Mouse (Mus musculus) urinary bladder, postnatal 14 days (tissue): ENCODE data around the gene Ttc32.

Experiments used
- DNase-seq: peaks from one replicate; pipeline ENCODE4 v3.0.0; 2021; ENCODE audit warnings: low spot score

Gene Ttc32

GRCm38 (mm10) chr12:9046674-9047073 is 16.9 kb downstream of the Ttc32 start:
- no peak for DNase-seq

DNA sequence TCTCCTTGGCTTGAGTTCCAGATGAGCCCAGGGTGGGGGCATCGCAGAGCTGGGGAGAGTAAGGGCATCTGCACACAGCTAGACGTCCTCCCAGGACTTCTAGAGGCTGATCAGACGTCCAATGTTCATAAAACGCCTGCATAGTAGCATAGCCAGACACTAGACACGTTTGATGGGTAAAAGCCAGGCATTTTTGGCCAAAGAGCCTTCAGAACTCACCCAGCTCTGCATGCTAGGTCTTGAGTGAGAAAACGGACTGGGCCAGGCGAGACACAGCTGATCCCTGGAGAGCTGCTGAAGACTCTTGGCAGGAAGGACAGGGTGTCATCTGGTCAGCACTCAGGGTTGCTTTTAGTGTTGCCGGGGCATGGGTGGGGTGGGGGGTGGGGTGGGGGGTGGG is 18.3 kb downstream of the Ttc32 start:
- DNase-seq: no peak

- no peak for DNase-seq
Observed at GRCm38 (mm10) chr12:9050824-9051223, 21.0 kb downstream of the Ttc32 start.

- DNase-seq: peak; percentile 86
Observed at GRCm38 (mm10) chr12:9052075-9052829, 22.5 kb downstream of the Ttc32 start.

- DNase-seq: no peak
Observed at GRCm38 (mm10) chr12:9053345-9053744, 23.5 kb downstream of the Ttc32 start.

DNA sequence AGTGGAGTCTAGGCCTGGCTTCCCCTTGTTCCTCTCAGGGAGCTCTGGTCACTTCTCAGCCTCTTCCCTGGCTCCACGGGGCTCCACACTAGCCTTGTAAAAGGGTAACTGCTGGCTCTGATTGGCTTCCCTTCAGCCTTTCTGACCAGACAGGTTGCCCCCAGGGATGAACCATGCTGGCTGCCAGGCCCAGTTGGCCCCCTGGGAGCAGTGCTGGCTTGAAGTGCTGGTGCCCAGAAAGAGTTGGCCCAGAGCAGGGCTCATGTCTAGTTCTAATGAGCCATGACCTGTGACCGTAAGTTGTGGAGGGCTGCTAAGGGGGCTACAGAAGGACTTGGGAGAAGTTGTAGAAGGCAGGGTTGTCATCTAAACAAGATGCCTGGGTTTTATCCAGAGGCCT is 24.2 kb downstream of the Ttc32 start:
- DNase-seq: no peak

GRCm38 (mm10) chr12:9055269-9055668 is 25.5 kb downstream of the Ttc32 start:
- DNase-seq: no peak

DNA sequence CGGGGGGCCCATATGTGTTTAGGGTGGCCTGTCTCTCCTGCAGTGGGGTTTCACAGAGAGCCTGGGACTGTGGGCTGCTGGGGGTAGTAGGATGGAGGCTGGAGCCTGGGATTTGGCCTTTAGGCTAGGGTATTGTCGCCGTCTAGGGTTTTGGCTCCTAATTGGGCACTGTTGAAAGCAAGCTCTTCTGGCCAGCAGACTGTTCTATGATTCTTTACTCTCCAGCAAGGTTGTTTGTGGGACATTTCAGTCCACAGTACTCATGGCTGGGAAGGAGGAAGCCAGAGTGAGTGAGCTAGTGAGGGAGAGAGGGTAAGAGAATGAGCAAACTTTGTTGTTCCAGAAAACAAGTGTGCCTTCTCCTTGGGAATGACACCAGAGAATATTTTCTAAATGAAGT is 29.7 kb downstream of the Ttc32 start:
- no peak for DNase-seq

DNA sequence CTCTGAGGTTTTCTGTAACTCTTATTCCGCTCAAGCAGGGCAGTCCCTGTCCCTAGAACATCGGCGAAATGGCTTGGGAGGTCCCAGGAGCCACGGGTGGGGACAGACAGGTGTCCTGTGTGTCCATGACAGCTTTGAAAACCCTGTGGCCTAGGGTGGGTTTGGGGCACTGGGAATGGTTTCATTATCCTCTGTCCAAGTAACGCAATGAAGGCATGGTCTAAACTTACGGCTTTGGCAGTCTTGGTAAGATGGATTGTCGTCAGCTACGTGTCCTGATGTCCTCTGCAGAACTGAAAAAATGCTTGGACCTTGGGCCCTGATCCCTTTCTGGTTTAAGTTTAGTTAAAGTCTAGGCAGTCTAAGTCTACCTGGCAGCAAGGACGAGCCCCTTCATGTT is 30.2 kb downstream of the Ttc32 start:
- no peak for DNase-seq

DNA sequence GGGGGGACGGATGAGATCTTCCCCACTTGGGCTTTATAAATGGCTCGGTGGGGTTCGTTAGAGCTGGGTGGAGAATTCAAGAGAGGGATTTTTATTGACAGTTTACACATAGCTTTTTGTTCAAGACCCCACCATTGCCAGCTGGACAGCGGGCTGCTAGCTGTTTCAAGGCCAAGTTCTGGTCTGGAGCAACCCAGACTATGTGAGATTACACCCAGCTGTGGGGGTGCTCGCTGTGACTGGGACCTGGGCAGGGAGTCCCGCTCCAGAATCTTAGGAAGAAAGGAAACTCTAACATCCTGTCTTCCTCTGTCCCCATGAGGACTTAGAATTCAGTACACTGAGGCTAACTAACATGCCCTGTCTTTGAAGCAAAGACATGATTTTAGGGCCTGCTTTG is 33.8 kb downstream of the Ttc32 start:
- peak; percentile 22 for DNase-seq

GRCm38 (mm10) chr12:9071058-9071457 is 41.3 kb downstream of the Ttc32 start:
- no peak for DNase-seq

GRCm38 (mm10) chr12:9071493-9071892 is 41.7 kb downstream of the Ttc32 start:
- DNase-seq: no peak

GRCm38 (mm10) chr12:9077554-9078125 is 47.8 kb downstream of the Ttc32 start:
- no peak for DNase-seq

GRCm38 (mm10) chr12:9090226-9090625 is 60.4 kb downstream of the Ttc32 start:
- no peak for DNase-seq
